Comparison of ENCODE assay signal across 12 mouse cellular contexts in genomic region chr1:132802380-132802779, GRCm38 (mm10).
A peak's percentile ranks its signal among the peaks of the same experiment; 100 is the strongest.
DNase-seq lines count a peak whose midpoint lies in the region; ATAC-seq lines count a peak whose summit lies in the region.
"Had no signal": no experiment of that assay in that cellular context is flagged by ENCODE, and none has a peak within 500 bp of the region (broad histone marks: within the 10 kb centered on the region; RNA-seq: fewer than 3 reads in every experiment).

No protein-coding gene starts in this region.

- whole genome bisulfite sequencing in hindbrain, embryonic 10.5 days, result 33% methylated on average over 4 of the region's 4 CpGs
- 36% methylated on average over 4 of the region's 4 CpGs for WGBS in hindbrain, embryonic 14.5 days
- WGBS in limb, embryonic 10.5 days, result 41% methylated on average over 4 of the region's 4 CpGs

- peaks cover 50% of the 10 kb centered on the region for H3K27me3 ChIP-seq in hindbrain, embryonic 10.5 days (ENCODE audit: insufficient read depth, poor library complexity, severe bottlenecking)
- H3K27me3 ChIP-seq in hindbrain, embryonic 14.5 days (ENCODE audit: control insufficient read depth, insufficient read depth, low read length), result no peaks in the 10 kb centered on the region
- H3K27me3 ChIP-seq in limb, embryonic 10.5 days (ENCODE audit: low read depth, poor library complexity, severe bottlenecking), result peaks cover 59% of the 10 kb centered on the region
- H3K27me3 ChIP-seq: forebrain, embryonic 15.5 days had no signal

- ATAC-seq in hindbrain, embryonic 14.5 days (ENCODE audit: low FRiP score), result no peak
- no peak for ATAC-seq in activated CD4-positive, CD25-positive, alpha-beta regulatory T cell, adult 4 months
- ATAC-seq: forebrain, embryonic 15.5 days had no signal

- H3K4me3 ChIP-seq in hindbrain, embryonic 10.5 days, result no peak overlapping the region
- H3K4me3 ChIP-seq in hindbrain, embryonic 14.5 days (replicated peaks; ENCODE audit: low read length), result no peak overlapping the region
- H3K4me3 ChIP-seq in limb, embryonic 10.5 days, result no peak overlapping the region
- H3K4me3 ChIP-seq: forebrain, embryonic 15.5 days; kidney, embryonic 15.5 days; limb, embryonic 12.5 days; neural tube, embryonic 12.5 days had no signal

- H3K9me3 ChIP-seq in hindbrain, embryonic 10.5 days, result no peaks in the 10 kb centered on the region
- H3K9me3 ChIP-seq in hindbrain, embryonic 14.5 days (ENCODE audit: control insufficient read depth, low read length), result no peaks in the 10 kb centered on the region
- no peaks in the 10 kb centered on the region for H3K9me3 ChIP-seq in limb, embryonic 10.5 days (replicated peaks)
- H3K9me3 ChIP-seq: forebrain, embryonic 15.5 days; kidney, embryonic 15.5 days; limb, embryonic 12.5 days; neural tube, embryonic 12.5 days had no signal

- no peak overlapping the region for H3K27ac ChIP-seq in hindbrain, embryonic 10.5 days
- no peak overlapping the region for H3K27ac ChIP-seq in hindbrain, embryonic 14.5 days
- no peak overlapping the region for H3K27ac ChIP-seq in limb, embryonic 10.5 days
- H3K27ac ChIP-seq: forebrain, embryonic 15.5 days; kidney, embryonic 15.5 days; limb, embryonic 12.5 days; neural tube, embryonic 12.5 days had no signal

- peak; percentile 2 for DNase-seq in hindbrain, embryonic 10.5 days (ENCODE audit: low spot score)
- DNase-seq in hindbrain, embryonic 14.5 days (ENCODE audit: low spot score), result no peak
- DNase-seq in right cerebral cortex, adult 18-20 months, result peak; percentile 28
- no peak for DNase-seq in right cerebral cortex, postnatal 25 days
- DNase-seq in brain, adult 2 months (ENCODE audit: low read depth, low spot score), result peak; percentile 73
- DNase-seq in limb, embryonic 10.5 days (ENCODE audit: low spot score), result peak; percentile 28
- DNase-seq in lung, postnatal 4 days, result no peak

- peaks cover 42% of the 10 kb centered on the region for H3K4me1 ChIP-seq in hindbrain, embryonic 10.5 days (replicated peaks)
- peaks cover 17% of the 10 kb centered on the region for H3K4me1 ChIP-seq in hindbrain, embryonic 14.5 days (replicated peaks; ENCODE audit: control insufficient read depth, insufficient read depth, low read length)
- peaks cover 7% of the 10 kb centered on the region for H3K4me1 ChIP-seq in limb, embryonic 10.5 days
- H3K4me1 ChIP-seq: limb, embryonic 12.5 days had no signal

- no peak overlapping the region for H3K9ac ChIP-seq in hindbrain, embryonic 14.5 days
- H3K9ac ChIP-seq: forebrain, embryonic 15.5 days; kidney, embryonic 15.5 days; limb, embryonic 12.5 days; neural tube, embryonic 12.5 days had no signal

- H3K36me3 ChIP-seq in hindbrain, embryonic 10.5 days, result no peaks in the 10 kb centered on the region
- H3K36me3 ChIP-seq in hindbrain, embryonic 14.5 days (replicated peaks; ENCODE audit: control insufficient read depth, insufficient read depth), result no peaks in the 10 kb centered on the region
- no peaks in the 10 kb centered on the region for H3K36me3 ChIP-seq in limb, embryonic 10.5 days
- H3K36me3 ChIP-seq: forebrain, embryonic 15.5 days; kidney, embryonic 15.5 days; limb, embryonic 12.5 days; neural tube, embryonic 12.5 days had no signal

- no peak overlapping the region for H3K4me2 ChIP-seq in hindbrain, embryonic 14.5 days (replicated peaks)
- H3K4me2 ChIP-seq: forebrain, embryonic 15.5 days; kidney, embryonic 15.5 days; limb, embryonic 12.5 days; neural tube, embryonic 12.5 days had no signal

Comparison
In these comparisons a context has a peak if more than half of its experiments do, and no peak if none do; other contexts are left out.
1. DNase-seq: peak in hindbrain, embryonic 10.5 days (single experiment), right cerebral cortex, adult 18-20 months (single experiment), brain, adult 2 months (single experiment) and limb, embryonic 10.5 days (single experiment); none in hindbrain, embryonic 14.5 days (single experiment), right cerebral cortex, postnatal 25 days (single experiment) and lung, postnatal 4 days (0 of 2).